Mouse (Mus musculus): ENCODE results near the gene Glcci1.

GRCm38 (mm10) chr6:8479176-8479575 lies 30.2 kb upstream of the Glcci1 start:
- no peak for TF ChIP-seq CTCF (IDR thresholded peaks at IDR 0.05; ENCODE audit: borderline replicate concordance, extremely low read depth, insufficient read depth, insufficient read length)
- TF ChIP-seq POLR2A (IDR thresholded peaks at IDR 0.05; ENCODE audit: borderline replicate concordance, extremely low read depth, insufficient read depth, insufficient read length, poor library complexity, severe bottlenecking) = no peak

Measured in brain, embryonic 14.5 days (tissue).